Mouse (Mus musculus) CD4-positive, CD25-positive, alpha-beta regulatory T cell, adult 4 months (primary cell): ENCODE data around the gene Itga9. TPM values are rescaled to one million over a fixed set of nuclear protein-coding genes. Genes with fewer than 3 reads are reported as not detected.

Experiments
- ATAC-seq: one replicate; pipeline ENCODE4 v1.8.0; 2017
- polyA plus RNA-seq, 2 experiments: library from polyadenylated mRNA; unstranded; fragments of 100-300 nt; shearing (Covaris generic); gene quantifications; one replicate each; pipeline ENCODE4 v1.2.1; 2017

Itga9 gene
- polyA plus RNA-seq, 2 experiments from 2014 or later, result 0.41 to 1.0 TPM

DNA sequence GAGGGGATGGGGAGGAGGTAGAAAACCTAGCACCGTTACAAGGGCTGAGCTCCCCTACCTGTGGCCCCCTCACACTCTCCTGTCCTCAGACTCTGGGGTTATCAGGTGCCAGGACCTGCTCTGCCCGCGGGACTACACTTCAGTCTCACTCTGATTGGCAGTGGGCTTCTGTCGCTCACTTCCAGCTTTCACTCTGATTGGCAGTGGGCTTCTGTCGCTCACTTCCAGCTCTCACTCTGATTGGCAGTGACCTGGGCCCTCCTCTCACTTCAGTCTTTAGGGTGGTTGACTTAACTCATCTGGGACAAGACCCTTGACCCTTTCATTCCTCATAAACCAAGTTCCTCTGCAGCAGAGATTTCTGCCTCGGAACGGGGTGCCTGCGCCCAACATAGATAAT is 226.9 kb downstream of the Itga9 start:
- no peak for ATAC-seq

DNA sequence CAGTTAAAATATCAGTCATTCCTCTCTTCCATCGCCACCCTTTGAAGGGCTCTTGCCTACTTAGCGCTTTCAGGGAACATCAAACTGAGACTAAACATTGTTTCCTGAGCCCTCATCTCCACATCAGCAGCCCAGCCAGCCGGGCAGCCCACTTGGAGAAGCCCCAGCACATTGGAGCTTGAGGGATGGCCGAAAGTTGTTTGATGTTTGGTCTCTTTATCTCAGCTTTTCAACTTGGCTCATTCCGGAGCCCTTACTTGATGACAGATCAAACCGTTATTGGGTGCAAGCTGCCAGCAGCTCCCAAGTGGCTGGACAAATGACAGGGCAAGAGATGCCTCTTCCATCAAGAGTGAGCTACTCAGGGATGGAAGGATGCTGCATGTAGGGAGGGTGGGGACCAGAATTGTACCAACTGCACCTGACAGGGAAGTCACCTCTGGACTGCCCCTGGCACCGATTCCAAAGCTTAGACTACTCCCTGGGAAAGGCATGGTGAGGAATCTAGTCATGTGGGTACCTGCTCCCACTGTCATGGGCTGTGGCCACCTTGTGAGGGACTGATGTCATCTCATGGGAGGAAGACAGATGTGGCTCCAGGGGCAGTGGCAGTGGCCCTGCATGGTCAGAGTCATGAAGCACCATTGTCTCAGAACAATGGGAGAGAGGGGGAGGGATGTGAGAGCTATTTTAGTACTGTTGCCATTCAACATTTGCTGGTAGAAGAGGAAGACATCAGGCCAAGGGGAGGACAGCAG is 232.6 kb downstream of the Itga9 start:
- ATAC-seq, result no peak

DNA sequence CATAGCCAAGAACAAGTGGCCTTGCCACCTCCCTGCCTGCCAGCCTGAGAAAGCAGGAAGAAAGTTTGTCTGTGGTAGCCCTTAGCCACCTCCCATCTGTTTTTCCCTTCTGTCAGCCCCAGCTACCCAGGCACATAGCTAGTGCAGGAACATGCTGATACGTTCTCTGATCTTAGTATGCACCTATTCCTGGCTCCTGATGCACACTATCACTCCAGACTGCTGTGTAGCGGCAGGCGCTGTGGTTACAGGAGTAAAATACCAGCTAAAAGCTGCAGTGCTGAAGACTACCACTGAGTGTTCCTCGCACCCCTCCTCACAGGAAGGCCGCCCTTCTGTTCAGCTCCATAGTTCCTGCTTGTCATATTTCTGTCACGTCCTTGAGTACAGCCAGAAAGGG is 234.8 kb downstream of the Itga9 start:
- ATAC-seq, result no peak

DNA sequence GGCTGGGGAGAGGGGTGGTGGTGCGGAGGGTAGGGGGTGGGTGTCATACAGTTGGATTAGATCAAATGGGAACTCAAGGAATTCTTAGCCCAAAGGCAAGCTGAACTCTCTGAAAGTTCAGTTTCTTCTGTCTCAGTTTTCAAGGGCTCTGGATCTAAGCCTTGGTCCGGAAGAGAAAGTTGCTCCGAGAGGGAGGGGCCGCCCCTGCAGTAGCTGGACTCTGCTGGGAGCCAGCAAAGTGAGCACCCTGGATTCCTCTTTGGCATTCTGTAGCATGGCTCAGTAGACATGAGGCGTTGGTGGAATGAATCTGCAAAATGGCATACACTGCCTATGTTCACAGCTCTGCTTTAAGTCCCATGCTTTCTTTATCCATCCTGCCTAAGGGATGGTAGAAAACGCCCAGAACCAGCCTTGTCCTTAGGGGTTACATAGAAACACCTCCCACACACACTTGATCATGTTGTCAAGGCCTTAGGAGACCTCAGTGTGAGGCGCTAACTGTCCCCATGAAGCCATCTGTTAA is 235.5 kb downstream of the Itga9 start:
- ATAC-seq, result no peak

DNA sequence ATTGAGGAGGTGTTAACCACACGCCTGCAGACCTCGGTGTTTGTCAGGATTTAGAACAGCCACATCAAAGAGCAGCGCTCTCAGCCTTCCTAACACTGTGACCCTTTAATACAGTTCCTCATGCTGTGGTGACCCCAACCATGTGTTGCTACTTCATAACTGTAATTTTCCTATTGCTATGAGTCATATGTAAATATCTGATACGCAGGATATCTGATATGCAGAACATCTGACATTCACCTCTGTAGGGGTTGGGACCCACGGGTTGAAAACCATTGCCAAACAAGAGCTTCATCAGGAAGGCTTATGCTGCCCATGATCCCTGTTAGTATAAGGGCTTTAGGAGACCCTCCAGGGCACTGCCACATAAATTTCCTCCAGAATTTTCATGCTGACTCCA is 237.2 kb downstream of the Itga9 start:
- ATAC-seq, result peak; percentile 58

DNA sequence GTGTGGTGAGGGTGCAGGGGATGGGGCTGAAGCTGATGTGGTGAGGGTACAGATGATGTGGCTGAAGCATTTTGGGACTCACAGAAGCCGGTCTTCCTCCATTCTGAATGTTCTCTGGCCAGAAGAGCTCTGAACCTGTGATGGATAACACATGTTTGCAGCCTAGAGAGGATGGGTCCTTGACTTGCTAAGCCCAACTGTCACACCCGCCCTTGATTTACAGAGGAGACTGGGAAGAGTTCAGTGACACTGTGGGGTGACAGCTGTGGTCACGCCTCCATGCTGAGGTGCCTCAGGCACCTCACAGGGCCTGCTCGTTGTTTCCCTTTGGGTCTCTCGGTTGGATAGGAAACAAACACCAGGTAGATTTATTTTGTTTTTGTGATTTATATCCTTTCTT is 238.5 kb downstream of the Itga9 start:
- no peak for ATAC-seq

DNA sequence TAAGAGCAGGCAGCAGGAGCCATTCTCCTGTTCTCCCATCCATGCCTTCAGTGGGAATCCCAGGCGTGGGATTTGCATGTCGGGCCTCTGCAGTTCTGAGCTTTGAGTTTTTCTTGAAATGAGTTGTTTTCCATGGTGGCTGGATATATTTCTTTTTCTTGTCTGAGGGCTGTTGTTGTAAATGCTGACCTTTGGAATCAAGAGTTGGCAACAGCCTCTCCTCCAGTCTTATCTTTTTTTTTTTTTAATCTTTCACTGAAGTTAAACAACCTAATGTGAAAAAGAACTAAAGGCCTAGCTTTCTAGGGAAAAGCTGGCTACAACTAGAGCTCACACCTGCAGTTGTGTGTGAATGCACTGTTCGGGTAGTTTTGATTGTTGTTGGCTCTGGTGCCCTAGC is 240.3 kb downstream of the Itga9 start:
- no peak for ATAC-seq

DNA sequence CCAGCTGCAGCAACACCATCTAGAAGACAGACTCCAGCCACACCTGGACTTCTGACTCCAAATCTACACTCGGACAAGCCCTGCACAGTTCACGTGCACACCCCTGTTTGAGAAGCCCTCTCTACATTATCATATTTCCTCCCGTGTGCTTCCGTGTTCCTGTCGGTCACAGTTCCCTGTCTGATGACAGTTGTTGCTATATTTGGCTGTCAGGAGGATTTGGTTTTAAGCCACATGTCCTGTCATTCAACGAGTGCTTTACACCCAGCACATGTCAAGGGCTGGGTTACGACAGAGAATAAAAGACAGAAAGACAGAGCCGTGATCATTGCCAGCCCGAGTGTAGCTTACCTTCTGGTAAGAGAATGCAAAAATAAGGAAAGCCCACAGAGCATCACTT is 250.2 kb downstream of the Itga9 start:
- no peak for ATAC-seq

DNA sequence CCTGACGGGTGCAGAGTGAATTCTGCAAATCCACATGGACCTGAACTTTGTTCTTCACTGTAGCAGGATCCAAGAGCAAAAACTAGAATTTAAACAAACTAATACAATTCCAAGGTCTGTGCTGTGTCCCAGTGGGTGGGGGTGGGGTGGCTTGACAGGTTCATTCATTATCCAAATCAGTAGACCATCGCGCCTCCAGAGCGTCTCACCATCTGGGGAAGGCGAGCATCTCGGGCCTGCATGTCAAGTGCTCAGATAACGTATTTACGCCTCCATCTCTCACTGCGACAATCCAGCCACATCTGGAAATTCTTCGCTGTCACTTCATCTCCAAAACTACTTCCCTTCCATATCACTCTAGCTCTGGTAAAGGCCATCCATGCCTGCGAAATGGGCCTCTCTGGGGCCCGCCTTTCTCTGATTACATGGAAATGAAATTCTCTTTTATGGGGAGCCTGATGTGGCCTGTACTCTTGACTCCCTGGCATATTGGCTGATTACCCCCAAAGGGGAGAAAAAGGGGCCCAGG is 254.2 kb downstream of the Itga9 start:
- ATAC-seq, result no peak

DNA sequence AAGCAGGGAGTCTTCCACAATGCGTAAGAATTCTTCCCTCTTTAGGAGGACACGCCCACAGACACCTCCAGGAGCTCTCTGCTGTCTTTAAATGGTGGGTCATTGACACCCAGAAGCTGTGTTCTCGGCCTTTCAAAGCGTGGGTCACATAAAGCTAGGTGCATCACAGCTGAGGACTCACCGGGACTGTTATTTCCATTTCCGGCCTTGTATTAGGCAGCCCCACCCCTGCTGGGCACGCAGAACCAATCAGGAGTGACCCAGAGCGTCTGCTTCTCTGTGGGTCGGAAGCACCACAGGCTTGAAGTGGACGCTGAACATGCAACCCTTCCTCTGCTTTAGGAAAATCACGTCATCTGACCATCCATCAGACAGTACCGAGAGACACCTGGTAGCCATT is 255.7 kb downstream of the Itga9 start:
- no peak for ATAC-seq

DNA sequence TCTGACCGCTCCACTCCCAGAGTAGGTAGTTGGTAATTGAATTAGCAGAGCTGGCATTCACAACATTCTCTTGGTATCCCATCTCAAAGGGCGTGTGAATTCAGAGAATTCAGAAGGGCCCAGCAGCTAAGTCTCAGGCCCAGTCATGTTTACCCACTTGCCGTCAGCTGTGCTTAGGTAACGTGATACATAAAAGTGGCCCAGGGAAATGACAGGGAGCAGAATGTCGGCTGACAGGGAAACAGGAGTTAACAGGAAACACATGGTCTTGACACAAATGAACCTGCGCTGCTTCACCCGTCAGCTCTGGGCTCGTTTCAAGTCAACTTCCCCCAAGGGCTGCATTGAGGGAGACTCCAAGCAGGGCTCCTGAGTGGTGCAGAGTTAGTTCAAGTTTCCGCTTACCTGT is 256.4 kb downstream of the Itga9 start:
- ATAC-seq, result no peak

DNA sequence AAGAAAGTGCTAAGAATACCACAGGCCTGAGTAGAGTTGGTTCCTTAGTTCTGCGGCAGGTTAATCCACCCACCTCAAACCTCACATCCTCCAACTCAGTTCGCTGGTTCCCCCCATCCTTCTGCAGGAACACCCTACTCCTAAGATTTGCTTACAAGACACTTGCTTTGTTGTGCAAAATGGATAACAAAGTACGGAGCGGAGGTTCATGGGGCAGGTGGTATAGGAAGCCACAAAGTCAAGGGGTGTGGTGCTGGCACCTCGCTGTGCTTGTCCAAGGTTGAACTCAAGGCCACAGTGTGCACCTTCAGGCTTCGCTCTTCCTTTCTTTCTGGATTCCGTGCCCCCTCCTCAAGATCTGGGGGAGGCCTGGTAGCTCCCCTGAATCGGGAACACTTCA is 257.0 kb downstream of the Itga9 start:
- ATAC-seq, result no peak

DNA sequence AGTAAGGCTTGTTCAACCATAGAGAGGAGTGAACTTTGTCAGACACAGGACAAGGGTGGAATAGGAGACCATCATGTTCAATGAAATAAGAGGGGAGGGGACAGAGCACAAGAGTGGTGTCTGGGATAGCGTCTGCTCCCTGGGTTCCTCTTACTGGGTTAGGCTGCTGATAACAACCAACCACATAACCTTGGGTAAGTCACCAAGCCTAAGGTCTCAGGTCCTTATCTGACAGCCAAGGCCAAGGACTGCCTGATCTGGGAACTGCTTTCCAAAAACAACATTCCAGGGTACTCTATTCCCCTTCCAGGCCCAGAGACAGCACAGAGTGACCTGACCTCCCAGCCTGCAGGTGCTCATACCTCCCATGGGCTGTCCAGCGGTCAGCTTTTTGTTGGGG is 260.5 kb downstream of the Itga9 start:
- ATAC-seq, result no peak

DNA sequence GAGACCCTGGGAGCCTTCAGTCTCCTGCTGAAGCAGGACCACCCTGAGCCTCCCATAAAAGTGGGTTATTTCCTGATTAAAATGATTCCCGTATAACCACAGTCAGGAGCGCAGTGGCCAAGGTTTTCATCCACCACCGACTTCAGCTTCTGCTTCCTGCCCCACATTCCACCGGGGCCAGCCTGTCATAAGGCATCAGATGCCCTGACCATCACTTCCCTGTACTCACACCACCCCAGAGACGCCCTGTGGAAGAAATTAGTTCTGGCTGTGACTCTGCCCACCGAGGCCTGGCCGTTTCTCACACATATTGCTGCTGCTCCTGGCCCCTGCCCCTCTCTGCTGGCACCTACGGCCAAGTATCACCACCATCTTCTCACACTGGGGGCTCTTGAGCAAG is 261.4 kb downstream of the Itga9 start:
- no peak for ATAC-seq

DNA sequence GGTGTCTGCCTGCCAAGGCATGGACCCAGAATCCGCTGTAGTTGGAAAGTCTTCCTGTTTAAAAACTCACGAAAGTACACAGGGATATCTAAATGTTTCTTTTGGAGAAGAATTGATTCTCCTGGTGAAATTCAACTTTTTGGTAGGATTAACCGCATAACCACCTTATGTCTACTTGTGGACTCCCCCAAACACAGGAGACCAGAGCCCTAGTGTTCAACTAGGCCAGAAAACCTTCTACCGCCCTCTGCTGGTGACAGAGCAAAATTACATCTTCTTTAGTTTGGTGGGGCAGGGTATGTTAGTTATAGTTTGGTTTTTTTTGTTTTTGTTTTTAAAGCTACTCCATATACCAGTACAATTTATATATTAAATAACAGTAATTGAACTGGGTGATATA is 264.6 kb downstream of the Itga9 start:
- peak; percentile 54 for ATAC-seq

DNA sequence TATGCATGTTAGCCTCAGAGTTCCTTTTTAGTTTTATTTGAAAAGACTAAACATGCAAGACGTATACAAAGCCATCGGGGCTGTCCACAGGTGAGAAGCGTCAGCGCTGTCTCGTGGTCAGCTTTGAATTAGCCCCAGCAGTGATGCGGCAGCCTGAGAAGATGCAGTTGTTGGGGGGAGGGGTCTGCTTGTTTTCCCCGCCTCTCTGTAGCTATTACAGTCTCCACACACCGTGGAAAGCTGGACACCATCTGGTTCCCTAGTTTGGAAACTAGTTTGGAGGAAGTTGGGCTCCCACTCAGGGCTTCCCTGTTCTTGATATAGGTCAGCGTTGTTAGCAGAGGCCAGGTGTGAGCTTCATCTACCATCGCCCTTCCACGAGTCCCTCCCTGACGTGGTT is 266.5 kb downstream of the Itga9 start:
- no peak for ATAC-seq

DNA sequence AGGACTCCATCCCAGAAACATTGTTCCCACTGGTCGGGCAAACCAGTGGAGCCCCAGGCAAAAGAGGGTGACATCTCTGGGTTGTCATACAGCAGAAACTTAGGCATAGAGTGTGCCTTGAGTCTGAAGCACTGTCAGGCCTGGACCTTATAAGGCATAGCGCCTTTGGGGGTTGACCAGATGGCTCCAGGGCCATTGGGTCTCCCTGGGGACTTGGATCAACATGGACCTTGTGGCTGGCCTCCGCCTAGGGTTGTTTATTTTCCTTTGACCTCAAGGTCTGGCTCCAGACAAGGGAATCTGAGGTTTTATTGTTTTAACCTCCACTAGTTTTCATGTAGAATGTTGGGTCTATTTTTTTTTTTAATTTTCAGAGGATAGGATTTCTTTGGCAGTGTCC is 267.1 kb downstream of the Itga9 start:
- no peak for ATAC-seq

DNA sequence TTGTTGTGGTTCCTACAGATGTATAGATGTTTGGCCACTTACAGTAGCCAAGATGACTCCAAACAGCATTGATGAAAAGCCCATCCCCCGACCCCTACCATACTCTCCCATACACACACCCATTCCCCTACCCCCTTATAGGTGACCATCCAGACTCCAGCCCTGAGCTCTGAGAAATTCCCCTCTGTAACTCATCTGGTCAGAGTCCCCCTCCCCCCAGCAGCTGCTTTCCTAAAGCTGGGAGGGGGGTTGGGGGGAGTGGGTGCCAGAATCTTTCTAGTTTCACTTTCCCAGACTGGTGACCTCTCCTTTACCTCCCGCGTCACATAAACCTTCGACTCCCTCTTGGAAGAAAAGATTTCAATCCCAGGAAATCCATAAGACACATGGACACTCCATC is 269.2 kb downstream of the Itga9 start:
- no peak for ATAC-seq

DNA sequence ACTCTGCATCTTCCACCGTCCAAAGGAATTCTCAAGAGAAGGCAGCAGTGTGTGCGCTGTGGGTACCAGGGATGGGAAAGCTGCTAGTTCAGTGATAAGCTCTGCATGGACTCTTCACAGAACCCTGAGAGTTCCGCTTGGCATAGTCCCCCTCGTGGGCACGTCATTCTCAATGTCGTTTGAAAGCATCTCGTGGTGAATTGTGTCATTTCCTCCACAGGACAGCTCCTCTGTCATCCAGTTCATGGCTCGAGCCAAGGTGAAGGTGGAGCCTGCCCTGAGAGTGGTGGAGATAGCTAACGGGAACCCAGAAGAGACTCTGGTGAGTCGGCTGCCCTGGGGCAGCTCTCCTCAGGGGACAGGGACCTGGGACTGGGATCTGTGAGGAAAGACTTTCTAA is 270.4 kb downstream of the Itga9 start:
- no peak for ATAC-seq

DNA sequence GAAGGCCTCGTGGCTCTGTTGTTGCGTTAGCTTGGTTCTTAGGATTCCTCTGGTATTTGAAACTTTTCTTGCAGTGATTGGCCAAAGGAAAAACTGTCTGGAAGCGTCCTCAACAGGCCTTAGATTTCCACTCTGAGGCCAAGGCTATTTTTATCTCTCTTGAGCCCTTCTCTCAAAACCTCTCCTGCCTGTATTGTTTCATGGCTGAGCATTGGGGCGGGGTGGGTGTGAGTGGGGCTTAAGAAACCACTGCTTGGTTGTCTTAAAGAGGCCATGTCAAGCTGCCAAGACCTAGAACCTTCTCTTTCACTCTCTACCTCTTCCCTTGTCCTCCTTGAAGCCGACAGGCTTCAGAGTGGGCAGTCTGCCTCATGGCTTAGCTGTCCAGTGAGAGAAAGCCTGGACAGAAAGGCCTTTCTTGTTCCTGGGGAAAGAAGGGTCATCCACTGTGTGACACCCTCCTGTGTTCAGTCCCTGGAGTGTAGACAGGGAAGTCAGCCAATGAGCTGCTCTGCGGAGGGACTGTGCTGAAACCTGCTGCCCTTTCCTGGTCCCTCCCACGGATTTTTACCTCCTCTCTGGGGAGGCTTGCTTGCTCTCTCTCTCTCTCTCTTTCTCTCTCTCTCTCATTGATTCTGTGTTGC is 271.0 kb downstream of the Itga9 start:
- ATAC-seq, result no peak

DNA sequence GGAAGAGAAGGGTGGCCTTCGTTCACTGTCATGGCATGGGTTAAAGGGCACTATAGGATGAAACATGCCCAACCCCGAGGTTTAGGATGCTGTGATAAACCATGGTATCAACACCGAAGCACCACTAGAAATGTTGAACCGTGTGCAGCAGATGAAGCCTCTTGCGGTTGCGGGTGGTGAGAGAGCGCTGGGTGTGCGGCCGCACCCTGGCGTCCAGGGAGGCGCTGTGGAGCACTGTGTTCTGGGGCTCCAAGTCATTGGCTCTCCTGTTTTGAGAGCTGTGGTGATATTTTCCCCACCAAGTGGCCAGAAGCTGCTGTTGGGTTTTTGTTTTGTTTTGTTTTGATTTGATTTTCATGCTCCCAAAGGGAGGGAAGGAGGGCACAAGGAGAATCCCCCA is 272.1 kb downstream of the Itga9 start:
- ATAC-seq, result no peak

DNA sequence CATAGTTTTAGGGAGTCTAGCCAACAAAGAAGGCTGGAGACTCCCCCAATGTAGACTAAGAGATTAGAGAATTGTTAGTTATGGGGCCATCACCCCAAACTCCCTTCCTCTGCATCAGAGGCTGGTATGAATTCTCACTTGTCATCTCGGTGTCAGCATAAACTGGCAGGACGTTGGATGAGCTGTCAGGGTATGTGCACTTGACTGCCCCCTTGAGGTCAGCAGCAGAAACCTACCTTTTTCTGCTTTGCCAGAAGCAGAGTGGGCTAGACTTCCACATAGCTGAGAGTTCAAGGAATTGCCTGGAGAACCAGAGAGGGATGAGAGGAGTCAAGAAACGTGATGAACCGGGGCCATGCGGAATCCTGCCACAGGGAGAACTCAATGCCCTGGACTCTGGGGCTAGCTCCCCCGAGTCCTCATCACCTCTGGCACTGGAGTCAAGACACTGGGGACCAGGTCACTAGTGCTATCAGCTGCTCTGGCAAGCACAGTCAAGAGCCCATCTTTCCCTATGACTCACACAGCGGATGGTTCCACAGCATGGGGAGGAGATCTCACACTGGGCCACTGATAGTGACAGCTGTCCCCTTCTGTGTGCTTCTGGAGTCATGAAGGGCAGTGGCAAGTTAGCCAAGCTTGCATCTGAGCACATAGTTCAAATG is 274.9 kb downstream of the Itga9 start:
- no peak for ATAC-seq

DNA sequence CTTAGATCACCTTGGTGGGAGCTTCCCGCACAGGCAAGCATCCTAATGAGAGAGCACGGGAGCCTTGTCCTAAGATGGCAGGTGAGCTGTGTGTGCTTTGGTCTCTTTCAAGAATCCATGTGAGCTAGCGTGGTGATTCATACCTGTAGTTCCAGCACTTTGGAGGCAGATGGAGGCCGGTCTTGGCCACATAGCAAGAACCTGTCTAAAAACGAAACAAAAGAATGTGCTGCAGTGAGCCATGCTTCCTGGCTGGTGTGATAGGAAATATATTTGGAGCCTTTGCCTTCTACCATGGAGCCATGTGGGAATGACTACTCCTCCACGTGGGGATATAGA is 275.4 kb downstream of the Itga9 start:
- no peak for ATAC-seq

DNA sequence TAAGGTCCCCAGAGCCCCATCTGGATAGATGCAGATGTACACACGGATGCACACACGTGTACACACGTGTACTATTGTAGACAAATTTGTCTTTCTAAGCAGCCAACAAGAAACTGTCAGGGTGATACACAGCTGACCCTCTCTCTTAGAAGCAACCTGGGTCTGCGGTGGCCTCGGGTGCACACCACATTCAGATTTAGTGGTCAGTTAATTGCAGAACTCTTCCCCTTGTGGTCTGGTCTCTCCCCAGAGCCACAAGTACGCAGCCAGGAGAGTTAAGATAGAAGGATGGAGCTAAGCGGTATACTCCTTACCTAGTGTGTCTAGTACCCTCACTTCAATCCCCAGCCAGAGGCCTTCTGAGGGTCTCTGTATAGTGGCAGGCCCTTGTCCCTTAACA is 276.7 kb downstream of the Itga9 start:
- no peak for ATAC-seq
